Mouse (Mus musculus) G1E (cell line): ENCODE results near the gene Acat3.

ENCODE experiments used
- CTCF ChIP-seq: IDR thresholded peaks from 2 replicates; pipeline ENCODE4 v1.5.1; 2012; ENCODE audit warnings: low read depth, low read length, inconsistent platforms, mixed read lengths
- GATA1 ChIP-seq: IDR thresholded peaks from 2 replicates; pipeline ENCODE4 v1.6.1; 2012; ENCODE audit warnings: borderline replicate concordance, low read length, inconsistent platforms, mixed read lengths
- POLR2AphosphoS5 ChIP-seq: IDR thresholded peaks from 2 replicates; pipeline ENCODE4 v1.6.1; 2012; ENCODE audit warnings: low read depth, low read length, inconsistent platforms; ENCODE audit not compliant: insufficient replicate concordance
- TAL1 ChIP-seq: conservative IDR thresholded peaks from 2 replicates; pipeline ENCODE4 v1.6.1; 2012; ENCODE audit warnings: low read depth, low read length, inconsistent platforms, mixed read lengths

DNA sequence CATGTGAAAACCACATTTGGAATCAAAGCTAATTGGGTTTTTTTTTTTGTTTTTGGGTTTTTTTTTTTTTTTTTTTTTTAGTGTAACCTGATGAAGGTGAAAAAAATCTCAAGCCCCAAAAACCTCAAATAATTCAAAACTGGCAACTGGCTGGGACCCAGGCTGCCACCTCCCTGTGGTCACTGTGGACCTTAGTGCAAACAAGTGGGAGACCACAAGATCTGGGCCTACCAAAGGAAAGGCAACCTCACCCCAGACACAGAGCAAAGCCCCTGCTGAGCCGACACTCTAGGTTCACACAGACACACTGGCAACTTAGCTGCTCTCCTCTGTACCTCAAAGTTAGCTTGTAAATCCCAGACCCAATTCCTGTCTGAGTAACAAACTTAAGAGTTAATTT lies 36.1 kb downstream of the Acat3 start:
- no peak for TF ChIP-seq CTCF
- no peak for TF ChIP-seq POLR2AphosphoS5
- no peak for TF ChIP-seq TAL1
- no peak for TF ChIP-seq GATA1
